8 mouse cellular contexts compared by ENCODE assay signal in the genomic region with DNA sequence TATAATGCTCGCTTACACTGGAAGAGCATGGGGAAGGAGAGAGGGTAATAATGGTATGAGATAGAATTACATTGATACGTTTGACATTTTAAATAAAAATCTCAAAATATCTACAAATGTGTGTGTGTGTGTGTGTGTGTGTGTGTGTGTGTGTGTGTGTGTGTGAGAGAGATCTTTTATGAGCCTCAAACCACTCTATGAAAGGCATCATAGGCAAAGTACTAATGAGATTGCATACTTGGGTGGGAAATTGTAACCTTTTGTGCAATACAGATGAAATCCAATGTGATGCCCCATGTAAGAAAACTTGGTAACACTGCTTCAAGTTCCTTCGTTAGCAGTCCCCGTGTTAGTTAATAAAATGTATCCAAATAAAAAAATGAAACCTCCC. TPM values are rescaled to one million over a fixed set of nuclear protein-coding genes. Genes with fewer than 3 reads are reported as not detected.
DNase-seq lines count a peak whose midpoint lies in the region; ATAC-seq and TF ChIP-seq lines count a peak whose summit lies in the region.

No protein-coding gene starts in this region.

- no peaks in the 10 kb centered on the region for H3K27me3 ChIP-seq in lung, postnatal 0 days (replicated peaks; ENCODE audit: insufficient read depth, low read length)
- H3K27me3 ChIP-seq in embryonic facial prominence, embryonic 15.5 days = no peaks in the 10 kb centered on the region
- H3K27me3 ChIP-seq in limb, embryonic 10.5 days (ENCODE audit: low read depth, poor library complexity, severe bottlenecking) = no peaks in the 10 kb centered on the region

- H3K4me1 ChIP-seq in lung, postnatal 0 days (ENCODE audit: insufficient read depth, low read depth, low read length) = peaks cover 6% of the 10 kb centered on the region; the same call in 1 of the 2 replicates
- peaks cover 6% of the 10 kb centered on the region; the same call in 1 of the 2 replicates for H3K4me1 ChIP-seq in embryonic facial prominence, embryonic 15.5 days
- peaks cover 13% of the 10 kb centered on the region for H3K4me1 ChIP-seq in limb, embryonic 10.5 days
- H3K4me1 ChIP-seq in olfactory bulb, adult 2 months (ENCODE audit: control insufficient read depth, insufficient read depth, low read length) = 0 out of 2 replicates have a peak, but pooled peaks cover 3% of the 10 kb centered on the region

- peak overlapping the region; percentile 87 for H3K4me3 ChIP-seq in lung, postnatal 0 days (ENCODE audit: low read depth, low read length)
- peak overlapping the region; percentile 87 for H3K4me3 ChIP-seq in embryonic facial prominence, embryonic 15.5 days (replicated peaks)
- peak overlapping the region; percentile 75 for H3K4me3 ChIP-seq in limb, embryonic 10.5 days
- H3K4me3 ChIP-seq in olfactory bulb, adult 2 months (ENCODE audit: insufficient read depth, low read depth, low read length) = peak overlapping the region; percentile 99

- peak overlapping the region; percentile 65 for H3K4me2 ChIP-seq in lung, postnatal 0 days (replicated peaks; ENCODE audit: low read depth, low read length)
- peak overlapping the region; percentile 59 for H3K4me2 ChIP-seq in embryonic facial prominence, embryonic 15.5 days (replicated peaks)

- ATAC-seq in lung, postnatal 0 days = 0 out of 2 replicates have a peak, but pooled peaks have one; percentile 16
- peak; percentile 24; the same call in 1 of the 2 replicates for ATAC-seq in embryonic facial prominence, embryonic 15.5 days (ENCODE audit: insufficient number of reproducible peaks, low FRiP score, low TSS enrichment, low read depth)

- H3K9ac ChIP-seq in lung, postnatal 0 days (replicated peaks; ENCODE audit: low read depth) = peak overlapping the region; percentile 74; the same call in 1 of the 2 replicates
- H3K9ac ChIP-seq in embryonic facial prominence, embryonic 15.5 days = peak overlapping the region; percentile 61; the same call in 1 of the 2 replicates

- no peak for TF ChIP-seq CTCF in lung, postnatal 0 days (IDR thresholded peaks at IDR 0.05)
- TF ChIP-seq CTCF in olfactory bulb, adult 2 months (IDR thresholded peaks at IDR 0.05; ENCODE audit: insufficient read depth, low read depth, low read length) = no peak

- 36% methylated on average over 4 of the region's 4 CpGs for WGBS in lung, postnatal 0 days
- 32% methylated on average over 4 of the region's 4 CpGs for WGBS in embryonic facial prominence, embryonic 15.5 days
- WGBS in limb, embryonic 10.5 days = 38% methylated on average over 4 of the region's 4 CpGs
- WGBS in olfactory bulb, adult 2 months = 17% methylated on average over 4 of the region's 4 CpGs

- DNase-seq in lung, postnatal 0 days (ENCODE audit: low spot score) = no peak
- no peak for DNase-seq in lung, postnatal 36 days
- no peak for DNase-seq in limb, embryonic 10.5 days (ENCODE audit: low spot score)
- no peak for DNase-seq in gastrocnemius, postnatal 14 days
- no peak for DNase-seq in urinary bladder, adult 2 months (ENCODE audit: low spot score)
- DNase-seq in layer of hippocampus, adult 9-11 months = no peak

- no peak for TF ChIP-seq POLR2A in olfactory bulb, adult 2 months (IDR thresholded peaks at IDR 0.05; ENCODE audit: insufficient read depth, low read depth, low read length)

- no peaks in the 10 kb centered on the region for H3K9me3 ChIP-seq in lung, postnatal 0 days (ENCODE audit: low read length)
- H3K9me3 ChIP-seq in embryonic facial prominence, embryonic 15.5 days (replicated peaks) = no peaks in the 10 kb centered on the region
- H3K9me3 ChIP-seq in limb, embryonic 10.5 days (replicated peaks) = no peaks in the 10 kb centered on the region

- no peak overlapping the region for H3K27ac ChIP-seq in lung, postnatal 0 days (ENCODE audit: low read length)
- H3K27ac ChIP-seq in embryonic facial prominence, embryonic 15.5 days (replicated peaks) = no peak overlapping the region
- H3K27ac ChIP-seq in limb, embryonic 10.5 days = peak overlapping the region; percentile 85
- H3K27ac ChIP-seq in olfactory bulb, adult 2 months (ENCODE audit: insufficient read depth, low read depth, low read length) = no peak overlapping the region

- no peaks in the 10 kb centered on the region for H3K36me3 ChIP-seq in lung, postnatal 0 days (ENCODE audit: insufficient read depth, low read length)
- no peaks in the 10 kb centered on the region for H3K36me3 ChIP-seq in embryonic facial prominence, embryonic 15.5 days
- H3K36me3 ChIP-seq in limb, embryonic 10.5 days = no peaks in the 10 kb centered on the region

- no peak for TF ChIP-seq EP300 in lung, postnatal 0 days (IDR thresholded peaks at IDR 0.05)

- intact Hi-C loops in gastrocnemius, postnatal 14 days (cut with DNase I; ENCODE audit: low total_unique reads) = no loop called here

RNA-seq across cellular contexts. Expression of gene Synj2bp, which starts 0.3 kb away (rescaled TPM):
- 27.5 and 31.9 TPM in 2 replicates for polyA plus RNA-seq in lung, postnatal 0 days (2015; fragmentation: Nextera tagmentation; extraction: Ambion mirVana)
- polyA plus RNA-seq in embryonic facial prominence, embryonic 15.5 days (2015; fragmentation: Nextera tagmentation; extraction: Ambion mirVana) = 34.9 and 36.5 TPM in 2 replicates
- 33.5 and 34.5 TPM in 2 replicates for polyA plus RNA-seq in limb, embryonic 10.5 days (2016; fragmentation: Nextera tagmentation; extraction: Ambion mirVana)
- not detected in 2 replicates for polyA plus RNA-seq in olfactory bulb, adult 2 months (2012; ENCODE audit: insufficient read depth, insufficient read length, low replicate concordance, missing spikeins)
- 10 to 100 TPM; 26.1 to 26.2 TPM for total RNA-seq in gastrocnemius, postnatal 14 days (2021)
- 36.6 and 38.0 TPM in 2 replicates for polyA plus RNA-seq in urinary bladder, adult 2 months (2012; rRNA removed)

RNA-seq across cellular contexts. Expression of gene Gm20498, which starts 0.3 kb away (rescaled TPM):
- polyA plus RNA-seq in lung, postnatal 0 days (2015; fragmentation: Nextera tagmentation; extraction: Ambion mirVana) = 17.6 and 19.0 TPM in 2 replicates
- polyA plus RNA-seq in embryonic facial prominence, embryonic 15.5 days (2015; fragmentation: Nextera tagmentation; extraction: Ambion mirVana) = 23.2 and 23.6 TPM in 2 replicates
- polyA plus RNA-seq in limb, embryonic 10.5 days (2016; fragmentation: Nextera tagmentation; extraction: Ambion mirVana) = 26.2 and 32.4 TPM in 2 replicates
- not detected in 2 replicates for polyA plus RNA-seq in olfactory bulb, adult 2 months (2012; ENCODE audit: insufficient read depth, insufficient read length, low replicate concordance, missing spikeins)
- total RNA-seq in gastrocnemius, postnatal 14 days (2021) = 10 to 100 TPM; 32.6 to 33.6 TPM
- polyA plus RNA-seq in urinary bladder, adult 2 months (2012; rRNA removed) = 14.6 and 20.0 TPM in 2 replicates

RNA-seq across cellular contexts. Expression of gene Adam21, which starts 35.2 kb away (rescaled TPM):
- 0.05 and 0.06 TPM in 2 replicates for polyA plus RNA-seq in lung, postnatal 0 days (2015; fragmentation: Nextera tagmentation; extraction: Ambion mirVana)
- 0.25 and 0.49 TPM in 2 replicates for polyA plus RNA-seq in embryonic facial prominence, embryonic 15.5 days (2015; fragmentation: Nextera tagmentation; extraction: Ambion mirVana)
- 0.41 and 0.46 TPM in 2 replicates for polyA plus RNA-seq in limb, embryonic 10.5 days (2016; fragmentation: Nextera tagmentation; extraction: Ambion mirVana)
- not detected in 2 replicates for polyA plus RNA-seq in olfactory bulb, adult 2 months (2012; ENCODE audit: insufficient read depth, insufficient read length, low replicate concordance, missing spikeins)
- not detected for total RNA-seq in gastrocnemius, postnatal 14 days (2021)
- polyA plus RNA-seq in urinary bladder, adult 2 months (2012; rRNA removed) = 0.04 and 0.06 TPM in 2 replicates

RNA-seq across cellular contexts. Expression of gene Cox16, which starts 48.1 kb away (rescaled TPM):
- 144 and 148 TPM in 2 replicates for polyA plus RNA-seq in lung, postnatal 0 days (2015; fragmentation: Nextera tagmentation; extraction: Ambion mirVana)
- 119 and 123 TPM in 2 replicates for polyA plus RNA-seq in embryonic facial prominence, embryonic 15.5 days (2015; fragmentation: Nextera tagmentation; extraction: Ambion mirVana)
- polyA plus RNA-seq in limb, embryonic 10.5 days (2016; fragmentation: Nextera tagmentation; extraction: Ambion mirVana) = 109 and 113 TPM in 2 replicates
- not detected in 2 replicates for polyA plus RNA-seq in olfactory bulb, adult 2 months (2012; ENCODE audit: insufficient read depth, insufficient read length, low replicate concordance, missing spikeins)
- total RNA-seq in gastrocnemius, postnatal 14 days (2021) = 10 to 100 TPM; 79.1 to 82.2 TPM
- polyA plus RNA-seq in urinary bladder, adult 2 months (2012; rRNA removed) = 73.2 and 88.9 TPM in 2 replicates

Comparison
In these comparisons a context has a peak if more than half of its experiments do, and no peak if none do; other contexts are left out.
1. RNA of gene Gm20498, which starts 0.3 kb away (polyA plus RNA-seq): 26.2 to 32.4 TPM in limb, embryonic 10.5 days, 23.2 to 23.6 TPM in embryonic facial prominence, embryonic 15.5 days, 14.6 to 20.0 TPM in urinary bladder, adult 2 months and 17.6 to 19.0 TPM in lung, postnatal 0 days; not detected in olfactory bulb, adult 2 months; every median in the first group is over 10 times any median in the second.
2. Peak in every context shown above with its lines, with median percentiles within 50 percentile points of each other: H3K4me3 ChIP-seq.